Mouse (Mus musculus) midbrain, embryonic 10.5 days (tissue): ENCODE measurements around the gene Slc1a1. TPM values are rescaled to one million over a fixed set of nuclear protein-coding genes. Genes with fewer than 3 reads are reported as not detected.

Experiments
- DNase-seq: peaks from one replicate; pipeline ENCODE4 v3.0.0-alpha.2; 2017; ENCODE audit warnings: low spot score
- H3K27ac ChIP-seq: fragments of 300-500 bp; sonication (generic); replicated peaks from 2 replicates; pipeline ENCODE4 v1.5.1; 2016; ENCODE audit warnings: mild to moderate bottlenecking
- H3K27me3 ChIP-seq: fragments of 300-500 bp; sonication (generic); 2 replicates; pipeline ENCODE4 v1.6.1; 2016; ENCODE audit warnings: low read depth, mild to moderate bottlenecking; ENCODE audit not compliant: poor library complexity, severe bottlenecking
- H3K36me3 ChIP-seq: fragments of 300-500 bp; sonication (generic); 2 replicates; pipeline ENCODE4 v1.6.1; 2016; ENCODE audit warnings: mild to moderate bottlenecking, moderate library complexity
- H3K4me1 ChIP-seq: fragments of 300-500 bp; sonication (generic); 2 replicates; pipeline ENCODE4 v1.6.1; 2016
- H3K4me3 ChIP-seq: fragments of 300-500 bp; sonication (generic); 2 replicates; pipeline ENCODE4 v1.5.1; 2016; ENCODE audit warnings: mild to moderate bottlenecking, moderate library complexity
- H3K9me3 ChIP-seq: fragments of 300-500 bp; sonication (generic); replicated peaks from 2 replicates; pipeline ENCODE4 v1.6.1; 2016; ENCODE audit warnings: mild to moderate bottlenecking
- WGBS: fragments of 180-500 bp; shearing (Covaris S2); methylation state at CpG from one replicate; pipeline ENCODE4 v1.1.7; 2016; 5-methylcytosine and 5-hydroxymethylcytosine counted together
- polyA plus RNA-seq: library from polyadenylated mRNA; unstranded; fragments of >200 nt; fragmentation: Nextera tagmentation; extraction: Ambion mirVana; gene quantifications from 2 replicates; pipeline ENCODE4 v1.2.1, GENCODE M21; 2016

Slc1a1 gene
- polyA plus RNA-seq, 1 experiment from 2014 or later = 0.54 TPM

DNA sequence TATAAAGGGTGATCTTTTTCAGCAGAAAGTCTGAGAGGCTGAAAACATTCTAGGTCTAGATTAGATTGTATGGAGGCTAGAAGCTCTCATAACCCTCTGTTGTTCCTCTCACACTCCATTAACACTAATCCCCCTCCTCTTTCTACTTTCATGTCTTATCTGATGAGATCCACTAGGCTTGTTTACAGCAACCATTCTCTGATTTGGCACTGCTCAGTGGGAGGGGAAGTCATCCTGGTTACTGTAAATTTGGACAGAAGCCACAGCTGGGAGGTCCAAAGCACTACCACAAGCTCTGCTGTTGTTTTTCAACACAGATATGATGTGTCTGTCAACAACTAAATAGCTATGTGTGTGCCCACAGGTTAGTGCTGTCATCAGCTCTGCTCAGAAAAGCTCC is 3.5 kb upstream of the Slc1a1 start:
- Histone ChIP-seq H3K36me3 (no peaks in the 10 kb centered on the region), H3K4me1 (peaks cover 23% of the 10 kb centered on the region), H3K4me3 (no peak overlapping the region), H3K27me3 (peaks cover 39% of the 10 kb centered on the region), H3K27ac (no peak overlapping the region), H3K9me3 (no peaks in the 10 kb centered on the region)
- no peak for DNase-seq

- 91% methylated on average over 3 of the region's 3 CpGs for WGBS
- DNase-seq = no peak
- peaks cover 51% of the 10 kb centered on the region for H3K27me3 ChIP-seq
- H3K4me1 ChIP-seq = peaks cover 20% of the 10 kb centered on the region
- no peak overlapping the region for H3K4me3 ChIP-seq
- no peaks in the 10 kb centered on the region for H3K9me3 ChIP-seq
- no peak overlapping the region for H3K27ac ChIP-seq
- H3K36me3 ChIP-seq = no peaks in the 10 kb centered on the region
These were observed 2.2 kb upstream of the Slc1a1 start for GRCm38 (mm10) chr19:28832605-28833004.

DNA sequence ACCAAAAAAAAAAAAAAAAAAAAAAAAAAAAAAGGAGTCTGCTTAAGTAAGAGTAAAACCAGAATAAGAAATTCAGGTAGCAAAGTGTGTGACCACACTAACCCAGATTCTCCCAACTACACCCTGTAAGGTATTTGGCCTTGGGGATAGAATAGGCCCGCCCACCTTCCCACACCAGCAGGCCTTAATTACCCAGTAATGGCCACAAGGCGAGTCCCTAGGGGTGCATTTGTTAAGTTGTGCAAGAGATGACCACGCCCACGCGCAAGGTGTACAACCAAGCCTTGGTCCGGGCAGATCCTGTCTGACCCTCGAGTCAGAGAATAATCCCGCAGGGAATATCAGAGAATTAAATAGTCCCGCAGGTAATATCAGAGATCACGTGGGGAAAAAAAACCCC is 461 bp upstream of the Slc1a1 start:
- 11% methylated on average over 10 of the region's 10 CpGs for WGBS
- Histone ChIP-seq H3K4me3 (peak overlapping the region; percentile 77), H3K27ac (no peak overlapping the region), H3K36me3 (no peaks in the 10 kb centered on the region), H3K9me3 (no peaks in the 10 kb centered on the region), H3K27me3 (peaks cover 51% of the 10 kb centered on the region), H3K4me1 (peaks cover 15% of the 10 kb centered on the region)
- DNase-seq = no peak

GRCm38 (mm10) chr19:28835500-28835864 is 633 bp downstream of the Slc1a1 start:
- WGBS = 15% methylated on average over 9 of the region's 9 CpGs
- H3K27ac ChIP-seq = peak overlapping the region; percentile 57; the same call in 1 of the 2 replicates
- H3K36me3 ChIP-seq = no peaks in the 10 kb centered on the region
- H3K4me3 ChIP-seq = peak overlapping the region; percentile 77
- peaks cover 51% of the 10 kb centered on the region for H3K27me3 ChIP-seq
- H3K4me1 ChIP-seq = peaks cover 15% of the 10 kb centered on the region
- DNase-seq = no peak
- no peaks in the 10 kb centered on the region for H3K9me3 ChIP-seq

- no peak for DNase-seq
- WGBS = 70% methylated on average over 3 of the region's 3 CpGs
- Histone ChIP-seq H3K27ac (no peak overlapping the region), H3K4me1 (peaks cover 15% of the 10 kb centered on the region), H3K4me3 (no peak overlapping the region; the same call in 1 of the 2 replicates), H3K36me3 (no peaks in the 10 kb centered on the region), H3K9me3 (no peaks in the 10 kb centered on the region), H3K27me3 (peaks cover 51% of the 10 kb centered on the region)
These were observed 1.3 kb downstream of the Slc1a1 start for GRCm38 (mm10) chr19:28836116-28836515.

DNA sequence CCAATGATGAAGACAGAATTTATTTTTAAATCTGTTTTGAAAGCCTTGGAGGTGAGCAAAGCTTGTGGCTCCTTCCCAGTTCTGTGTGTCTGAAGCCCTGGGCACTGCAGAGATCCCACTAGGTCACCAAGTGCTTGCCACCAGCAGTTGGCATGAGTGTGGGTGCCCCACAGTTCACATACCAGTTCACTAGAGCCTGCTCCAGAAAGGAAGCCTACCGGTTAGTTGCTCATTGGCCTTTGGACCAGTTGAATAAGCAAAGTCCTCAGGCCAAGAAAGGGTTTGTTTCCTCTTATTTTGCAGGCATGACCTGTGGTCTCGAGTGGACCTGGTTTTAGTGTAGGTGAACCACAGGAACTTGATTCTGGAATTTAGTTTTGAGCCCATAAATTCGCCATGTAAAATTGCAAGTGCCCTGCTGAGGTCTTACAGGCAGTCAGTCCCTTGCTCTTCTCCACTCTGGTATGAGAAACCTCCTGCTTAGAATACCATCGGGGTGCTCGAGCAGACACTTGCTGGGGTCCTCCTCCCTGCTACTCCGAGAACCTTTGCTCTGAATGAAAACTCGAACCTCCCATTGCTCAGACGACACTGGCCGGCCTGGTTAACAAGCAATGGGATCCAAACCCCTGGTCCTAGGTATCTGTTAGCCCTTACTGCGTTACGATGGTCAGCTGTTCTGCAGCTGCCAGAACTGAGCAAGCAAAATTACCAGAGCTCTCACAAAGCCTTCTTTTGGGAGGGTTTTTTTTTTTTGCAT is 2.0 kb downstream of the Slc1a1 start:
- Histone ChIP-seq H3K27me3 (peaks cover 51% of the 10 kb centered on the region), H3K27ac (no peak overlapping the region), H3K9me3 (no peaks in the 10 kb centered on the region), H3K4me3 (no peak overlapping the region), H3K36me3 (no peaks in the 10 kb centered on the region), H3K4me1 (peaks cover 15% of the 10 kb centered on the region)
- no peak for DNase-seq
- 82% methylated on average over 11 of the region's 11 CpGs for WGBS

DNA sequence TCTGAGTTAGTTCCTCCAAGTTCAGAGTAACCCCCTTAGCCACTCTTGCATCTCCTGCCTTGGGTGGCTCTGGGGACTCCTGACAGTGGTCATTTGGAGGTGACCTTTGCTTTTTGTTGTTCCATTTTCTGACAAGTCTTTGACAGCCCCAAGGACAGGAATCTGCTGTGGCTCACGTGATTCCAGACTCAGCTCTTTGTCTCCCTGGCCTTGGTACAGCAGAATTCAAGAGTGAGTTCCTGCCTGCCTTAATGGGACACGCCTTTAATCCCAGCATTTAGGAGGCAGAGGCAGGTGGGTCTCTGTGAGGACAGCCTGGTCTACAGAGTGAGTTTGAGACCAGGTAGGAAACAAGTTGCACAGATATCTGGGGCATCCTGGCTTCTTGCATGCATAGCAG is 3.9 kb downstream of the Slc1a1 start:
- DNase-seq = no peak
- 82% methylated on average over 2 of the region's 2 CpGs for WGBS
- H3K27ac ChIP-seq = no peak overlapping the region

GRCm38 (mm10) chr19:28844946-28845710 is 10.3 kb downstream of the Slc1a1 start:
- 79% methylated on average over 8 of the region's 8 CpGs for WGBS
- H3K4me3 ChIP-seq = no peak overlapping the region
- H3K27me3 ChIP-seq = no peaks in the 10 kb centered on the region
- H3K4me1 ChIP-seq = no peaks in the 10 kb centered on the region
- no peaks in the 10 kb centered on the region for H3K9me3 ChIP-seq
- H3K36me3 ChIP-seq = no peaks in the 10 kb centered on the region
- H3K27ac ChIP-seq = no peak overlapping the region
- DNase-seq = no peak

More for the DNA sequence above, 3.9 kb downstream of the Slc1a1 start:
- Histone ChIP-seq H3K9me3 (no peaks in the 10 kb centered on the region), H3K27me3 (peaks cover 38% of the 10 kb centered on the region), H3K36me3 (no peaks in the 10 kb centered on the region), H3K4me1 (peaks cover 15% of the 10 kb centered on the region), H3K4me3 (no peak overlapping the region)

GRCm38 (mm10) chr19:28850510-28850909 is 15.7 kb downstream of the Slc1a1 start:
- H3K4me1 ChIP-seq = no peaks in the 10 kb centered on the region
- H3K4me3 ChIP-seq = no peak overlapping the region
- 95% methylated on average over 3 of the region's 3 CpGs for WGBS
- H3K9me3 ChIP-seq = no peaks in the 10 kb centered on the region
- H3K36me3 ChIP-seq = no peaks in the 10 kb centered on the region
- no peak overlapping the region for H3K27ac ChIP-seq
- H3K27me3 ChIP-seq = no peaks in the 10 kb centered on the region
- no peak for DNase-seq

DNA sequence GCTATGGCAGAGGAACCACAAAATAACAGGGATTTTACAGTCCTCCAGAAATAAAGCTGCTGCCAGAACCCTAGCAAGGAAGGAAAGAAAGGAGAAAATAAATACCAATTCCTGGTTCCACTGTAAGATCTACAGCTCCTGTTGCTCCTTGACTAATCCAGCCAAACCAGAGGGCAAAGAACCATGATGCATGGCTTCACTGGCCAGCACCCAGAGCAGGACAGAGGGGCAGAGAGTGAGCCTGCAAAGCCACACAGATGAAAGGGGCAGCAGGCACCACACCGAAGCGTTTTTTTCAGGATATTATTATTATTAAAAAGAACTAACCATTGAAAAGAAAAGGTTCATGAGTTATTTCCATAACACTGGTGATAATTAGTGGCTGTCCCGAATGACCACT is 17.2 kb downstream of the Slc1a1 start:
- no peaks in the 10 kb centered on the region for H3K36me3 ChIP-seq
- no peak overlapping the region for H3K27ac ChIP-seq
- no peaks in the 10 kb centered on the region for H3K27me3 ChIP-seq
- H3K4me3 ChIP-seq = no peak overlapping the region
- 91% methylated on average over 3 of the region's 3 CpGs for WGBS
- no peaks in the 10 kb centered on the region for H3K4me1 ChIP-seq
- DNase-seq = no peak
- no peaks in the 10 kb centered on the region for H3K9me3 ChIP-seq

DNA sequence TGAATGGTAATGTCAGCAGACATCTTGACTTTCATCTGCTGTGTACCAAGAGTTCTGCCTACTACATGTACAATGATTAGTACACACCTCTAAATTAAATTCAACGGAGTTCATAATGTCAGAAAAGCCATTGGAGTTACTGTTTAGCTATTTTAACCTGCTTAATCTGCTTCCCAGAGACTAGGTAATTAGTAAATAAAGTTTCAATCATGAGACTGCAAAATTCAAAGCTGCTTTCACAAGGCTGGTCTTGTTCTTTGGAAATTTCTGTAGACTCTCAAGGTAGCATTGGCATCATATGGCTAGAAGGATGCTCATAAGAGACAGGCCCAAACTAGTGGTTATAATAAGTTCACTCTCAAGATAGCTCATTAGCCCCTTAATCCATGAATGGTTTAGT is 20.0 kb downstream of the Slc1a1 start:
- 71% methylated on average over 1 of the region's 1 CpGs for WGBS
- Histone ChIP-seq H3K27me3 (no peaks in the 10 kb centered on the region), H3K4me1 (no peaks in the 10 kb centered on the region), H3K4me3 (no peak overlapping the region), H3K36me3 (no peaks in the 10 kb centered on the region), H3K9me3 (no peaks in the 10 kb centered on the region), H3K27ac (no peak overlapping the region)
- no peak for DNase-seq

DNA sequence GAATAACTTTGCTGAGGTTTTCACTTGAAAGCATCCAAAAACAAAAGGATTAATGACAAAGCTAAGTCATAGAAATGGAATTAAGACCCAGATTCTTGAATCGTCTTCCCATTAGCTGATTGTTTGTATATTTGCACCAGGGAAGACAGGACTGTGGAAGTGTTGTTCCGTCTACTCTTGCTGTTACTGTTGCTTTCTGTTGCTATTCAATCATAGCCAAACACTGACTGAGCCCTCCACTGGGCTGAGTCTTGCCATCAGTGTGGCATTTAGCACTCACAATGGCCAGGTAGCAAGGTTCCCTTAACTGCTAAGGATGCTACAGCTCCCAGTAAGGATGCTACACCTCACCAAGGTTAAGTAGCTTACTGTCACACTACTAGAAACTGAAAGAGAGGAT is 25.4 kb downstream of the Slc1a1 start:
- Histone ChIP-seq H3K27ac (no peak overlapping the region), H3K36me3 (no peaks in the 10 kb centered on the region), H3K4me1 (no peaks in the 10 kb centered on the region), H3K9me3 (no peaks in the 10 kb centered on the region), H3K4me3 (no peak overlapping the region), H3K27me3 (no peaks in the 10 kb centered on the region)
- DNase-seq = no peak
- WGBS = 90% methylated on average over 2 of the region's 2 CpGs

- Histone ChIP-seq H3K27me3 (no peaks in the 10 kb centered on the region), H3K9me3 (no peaks in the 10 kb centered on the region), H3K4me3 (no peak overlapping the region), H3K4me1 (no peaks in the 10 kb centered on the region), H3K27ac (no peak overlapping the region), H3K36me3 (no peaks in the 10 kb centered on the region)
- 87% methylated on average over 10 of the region's 10 CpGs for WGBS
- no peak for DNase-seq
These were observed 28.8 kb downstream of the Slc1a1 start for GRCm38 (mm10) chr19:28863626-28864025.
